Mouse (Mus musculus) left cerebral cortex, adult 9 months (tissue): ENCODE measurements at regions not wholly inside any gene's neighbourhood (a gene's known extent, or its start where the extent isn't known, plus 50 kb on each side); places are given as distances from the start of the nearest gene placed in this dataset.
A peak's percentile ranks its signal among the peaks of the same experiment; 100 is the strongest.
"Not testable (repeated sequence)": the region's sequence is repeated elsewhere in the genome, so short reads cannot be mapped to it uniquely, and the experiment has no call there.

Source experiments
- DNase-seq, 2 experiments: peaks; one replicate each; pipeline ENCODE4 v3.0.0; 2022; ENCODE audit warnings: low spot score in 2 of 2

GRCm38 (mm10) chr15:38129330-38129729, 704.0 kb downstream of the 4930447A16Rik start:
- peak in 1 of 2 experiments; percentile 10 for DNase-seq

GRCm38 (mm10) chr15:38129861-38130631, 704.7 kb downstream of the 4930447A16Rik start:
- no peak for DNase-seq

GRCm38 (mm10) chr15:38130632-38131028, 705.3 kb downstream of the 4930447A16Rik start:
- DNase-seq: no peak

- DNase-seq: no peak
Observed at GRCm38 (mm10) chr15:38139639-38140038, 714.3 kb downstream of the 4930447A16Rik start.

GRCm38 (mm10) chr15:38143495-38143894, 718.1 kb downstream of the 4930447A16Rik start:
- no peak for DNase-seq

GRCm38 (mm10) chr15:38151654-38152053, 726.3 kb downstream of the 4930447A16Rik start:
- no peak for DNase-seq

GRCm38 (mm10) chr15:38153821-38154220, 728.5 kb downstream of the 4930447A16Rik start:
- DNase-seq: not testable (repeated sequence)

- DNase-seq: no peak
Observed at GRCm38 (mm10) chr15:38159161-38159560, 733.8 kb downstream of the 4930447A16Rik start.

GRCm38 (mm10) chr15:38163721-38164120, 738.4 kb downstream of the 4930447A16Rik start:
- DNase-seq: no peak

- DNase-seq: no peak
Observed at GRCm38 (mm10) chr15:38164848-38165247, 739.5 kb downstream of the 4930447A16Rik start.

GRCm38 (mm10) chr15:38165881-38166445, 740.6 kb downstream of the 4930447A16Rik start:
- peak in 1 of 2 experiments; percentile 62 for DNase-seq

GRCm38 (mm10) chr15:38166476-38166875, 741.1 kb downstream of the 4930447A16Rik start:
- no peak for DNase-seq

- no peak for DNase-seq
Observed at GRCm38 (mm10) chr15:38167618-38168152, 742.3 kb downstream of the 4930447A16Rik start.

- DNase-seq: no peak
Observed at GRCm38 (mm10) chr15:38169191-38169590, 743.8 kb downstream of the 4930447A16Rik start.
